Mouse (Mus musculus) heart, postnatal 0 days (tissue): ENCODE data around the gene Lysmd3.

ENCODE experiments used
- CTCF ChIP-seq: IDR thresholded peaks from 2 replicates; pipeline ENCODE4 v1.5.1; 2016; ENCODE audit warnings: antibody characterized with exemption, control low read depth, low read depth
- EP300 ChIP-seq: IDR thresholded peaks from 2 replicates; pipeline ENCODE4 v1.6.1; 2016; ENCODE audit warnings: antibody characterized with exemption, low read depth

DNA sequence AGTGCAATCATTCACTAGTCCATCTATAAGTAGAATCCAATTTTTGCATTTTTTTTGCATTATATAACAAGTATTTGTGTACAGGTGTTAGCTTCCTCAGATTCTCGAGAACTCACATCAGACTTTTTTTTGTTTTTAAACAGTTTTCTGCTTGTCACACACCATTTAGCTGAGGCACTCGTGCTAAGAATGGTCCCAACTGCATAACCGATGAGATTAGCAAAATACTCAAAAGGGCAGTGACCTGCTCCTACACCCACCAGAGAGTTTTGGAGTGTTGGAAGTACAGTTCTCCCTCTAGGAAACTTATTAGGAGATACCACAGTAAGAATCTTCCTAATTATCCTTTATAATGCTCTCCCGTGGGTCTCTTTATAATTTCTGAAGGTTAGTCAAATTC is 52.3 kb downstream of the Lysmd3 start:
- no peak for TF ChIP-seq CTCF
- TF ChIP-seq EP300: no peak
